21 mouse cellular contexts compared by ENCODE assay signal in genomic region chr12:35515621-35516020, GRCm38 (mm10). TPM values are rescaled to one million over a fixed set of nuclear protein-coding genes. Genes with fewer than 3 reads are reported as not detected.
DNase-seq lines count a peak whose midpoint lies in the region; ATAC-seq and TF ChIP-seq lines count a peak whose summit lies in the region.
"Had no signal": no experiment of that assay in that cellular context is flagged by ENCODE, and none has a peak within 500 bp of the region (broad histone marks: within the 10 kb centered on the region; RNA-seq: fewer than 3 reads in every experiment).

No protein-coding gene starts in this region.

- H3K9ac ChIP-seq in kidney, embryonic 14.5 days (ENCODE audit: low read depth, low read length) = no peak overlapping the region
- no peak overlapping the region for H3K9ac ChIP-seq in hindbrain, postnatal 0 days (replicated peaks; ENCODE audit: low read length)
- H3K9ac ChIP-seq: embryonic facial prominence, embryonic 15.5 days; forebrain, embryonic 15.5 days; hindbrain, embryonic 13.5 days had no signal

- 0 out of 2 replicates have a peak, but pooled peaks cover 4% of the 10 kb centered on the region for H3K36me3 ChIP-seq in kidney, embryonic 14.5 days (ENCODE audit: control insufficient read depth, insufficient read depth, low read length)
- no peaks in the 10 kb centered on the region; the same call in 1 of the 2 replicates for H3K36me3 ChIP-seq in hindbrain, postnatal 0 days (ENCODE audit: insufficient read depth, low read length)
- H3K36me3 ChIP-seq: forebrain, embryonic 15.5 days; heart, embryonic 10.5 days; hindbrain, embryonic 13.5 days had no signal

- H3K27me3 ChIP-seq in kidney, embryonic 14.5 days (ENCODE audit: control insufficient read depth, insufficient read depth, low read length) = no peaks in the 10 kb centered on the region
- no peaks in the 10 kb centered on the region for H3K27me3 ChIP-seq in hindbrain, postnatal 0 days (ENCODE audit: insufficient read depth, low read length)
- H3K27me3 ChIP-seq: CH12.LX; embryonic facial prominence, embryonic 15.5 days; forebrain, embryonic 15.5 days; hindbrain, embryonic 13.5 days had no signal

- no peak overlapping the region for H3K4me2 ChIP-seq in kidney, embryonic 14.5 days (replicated peaks; ENCODE audit: low read depth, low read length)
- no peak overlapping the region for H3K4me2 ChIP-seq in hindbrain, postnatal 0 days (ENCODE audit: low read depth, low read length)
- H3K4me2 ChIP-seq: embryonic facial prominence, embryonic 15.5 days; forebrain, embryonic 15.5 days; hindbrain, embryonic 13.5 days had no signal

- WGBS in kidney, embryonic 14.5 days = 54% methylated on average over 3 of the region's 3 CpGs
- WGBS in hindbrain, postnatal 0 days = 75% methylated on average over 3 of the region's 3 CpGs

- no peak overlapping the region for H3K4me3 ChIP-seq in kidney, embryonic 14.5 days (ENCODE audit: low read length)
- H3K4me3 ChIP-seq in hindbrain, postnatal 0 days (ENCODE audit: low read length) = no peak overlapping the region
- H3K4me3 ChIP-seq: embryonic facial prominence, embryonic 15.5 days; forebrain, embryonic 15.5 days; heart, embryonic 10.5 days; hindbrain, embryonic 13.5 days had no signal

- DNase-seq in heart, adult 11 months = peak; percentile 64
- no peak for DNase-seq in heart, postnatal 14 days
- no peak for DNase-seq in kidney, postnatal 25 days
- DNase-seq in kidney, postnatal 10 days = peak; percentile 17
- no peak for DNase-seq in kidney, postnatal 4 days
- peak; percentile 66 for DNase-seq in 3T3-L1 (ENCODE audit: low read depth, low spot score)
- DNase-seq in hindbrain, postnatal 0 days (ENCODE audit: low spot score) = no peak
- DNase-seq: adrenal gland, adult 2 months; adrenal gland, postnatal 25 days; cerebellum, adult 18-20 months; cerebellum, adult 9-11 months; cerebellum, postnatal 36 days; gastrocnemius, postnatal 36 days; heart, adult 18-20 months; heart, postnatal 10 days had no signal

- ATAC-seq in kidney, embryonic 14.5 days (ENCODE audit: low FRiP score, low TSS enrichment) = no peak
- no peak for ATAC-seq in hindbrain, postnatal 0 days
- ATAC-seq: forebrain, embryonic 15.5 days had no signal

- TF ChIP-seq CTCF in hindbrain, postnatal 0 days (IDR thresholded peaks at IDR 0.05; ENCODE audit: low read depth) = no peak

- H3K9me3 ChIP-seq in kidney, embryonic 14.5 days (ENCODE audit: control insufficient read depth, low read length) = no peaks in the 10 kb centered on the region
- no peaks in the 10 kb centered on the region for H3K9me3 ChIP-seq in hindbrain, postnatal 0 days (ENCODE audit: low read length)
- H3K9me3 ChIP-seq: embryonic facial prominence, embryonic 15.5 days; forebrain, embryonic 15.5 days; heart, embryonic 10.5 days; hindbrain, embryonic 13.5 days had no signal

- 0 out of 2 replicates have a peak, but pooled peaks cover 2% of the 10 kb centered on the region for H3K4me1 ChIP-seq in kidney, embryonic 14.5 days (ENCODE audit: control insufficient read depth, insufficient read depth, low read length)
- H3K4me1 ChIP-seq in hindbrain, postnatal 0 days (ENCODE audit: insufficient read depth, low read length) = no peaks in the 10 kb centered on the region
- H3K4me1 ChIP-seq: embryonic facial prominence, embryonic 15.5 days; forebrain, embryonic 15.5 days; heart, embryonic 10.5 days; hindbrain, embryonic 13.5 days had no signal

- intact Hi-C loops in heart, postnatal 14 days (cut with DNase I) = no loop called here

- H3K27ac ChIP-seq in kidney, embryonic 14.5 days (ENCODE audit: low read depth, low read length) = peak overlapping the region; percentile 1; the same call in 1 of the 2 replicates
- H3K27ac ChIP-seq in hindbrain, postnatal 0 days = no peak overlapping the region
- H3K27ac ChIP-seq: embryonic facial prominence, embryonic 15.5 days; forebrain, embryonic 15.5 days; heart, embryonic 10.5 days; hindbrain, embryonic 13.5 days had no signal

RNA-seq across cellular contexts. Expression of gene Ahr, which starts 19.2 kb away (rescaled TPM):
- total RNA-seq in heart, postnatal 14 days (2021) = 1 to 10 TPM; 4.6 to 6.1 TPM
- 4.1 and 8.0 TPM in 2 replicates for polyA plus RNA-seq in kidney, embryonic 14.5 days (2014; fragmentation: Nextera tagmentation; extraction: Ambion mirVana)
- 7.5 and 11.5 TPM in 2 replicates for total RNA-seq in hindbrain, postnatal 0 days (2014; rRNA removed)
- polyA plus RNA-seq in hindbrain, postnatal 0 days (2015; fragmentation: Nextera tagmentation; extraction: Ambion mirVana) = 2.7 and 3.1 TPM in 2 replicates

Comparison
In these comparisons a context has a peak if more than half of its experiments do, and no peak if none do; other contexts are left out.
1. DNase-seq: peak in heart, adult 11 months (single experiment), kidney, postnatal 10 days (single experiment) and 3T3-L1 (single experiment); none in heart, postnatal 14 days (0 of 2), kidney, postnatal 25 days (0 of 2), kidney, postnatal 4 days (0 of 2) and hindbrain, postnatal 0 days (single experiment).